Mouse (Mus musculus) CD4-positive helper T cell, adult 2 months (primary cell): ENCODE measurements around the gene Gskip.
A peak's percentile ranks its signal among the peaks of the same experiment; 100 is the strongest.

Source experiments
- DNase-seq: peaks from one replicate; pipeline ENCODE4 v3.0.0-alpha.2; 2012; ENCODE audit warnings: low read depth, missing footprints, low spot score

Gskip gene

DNA sequence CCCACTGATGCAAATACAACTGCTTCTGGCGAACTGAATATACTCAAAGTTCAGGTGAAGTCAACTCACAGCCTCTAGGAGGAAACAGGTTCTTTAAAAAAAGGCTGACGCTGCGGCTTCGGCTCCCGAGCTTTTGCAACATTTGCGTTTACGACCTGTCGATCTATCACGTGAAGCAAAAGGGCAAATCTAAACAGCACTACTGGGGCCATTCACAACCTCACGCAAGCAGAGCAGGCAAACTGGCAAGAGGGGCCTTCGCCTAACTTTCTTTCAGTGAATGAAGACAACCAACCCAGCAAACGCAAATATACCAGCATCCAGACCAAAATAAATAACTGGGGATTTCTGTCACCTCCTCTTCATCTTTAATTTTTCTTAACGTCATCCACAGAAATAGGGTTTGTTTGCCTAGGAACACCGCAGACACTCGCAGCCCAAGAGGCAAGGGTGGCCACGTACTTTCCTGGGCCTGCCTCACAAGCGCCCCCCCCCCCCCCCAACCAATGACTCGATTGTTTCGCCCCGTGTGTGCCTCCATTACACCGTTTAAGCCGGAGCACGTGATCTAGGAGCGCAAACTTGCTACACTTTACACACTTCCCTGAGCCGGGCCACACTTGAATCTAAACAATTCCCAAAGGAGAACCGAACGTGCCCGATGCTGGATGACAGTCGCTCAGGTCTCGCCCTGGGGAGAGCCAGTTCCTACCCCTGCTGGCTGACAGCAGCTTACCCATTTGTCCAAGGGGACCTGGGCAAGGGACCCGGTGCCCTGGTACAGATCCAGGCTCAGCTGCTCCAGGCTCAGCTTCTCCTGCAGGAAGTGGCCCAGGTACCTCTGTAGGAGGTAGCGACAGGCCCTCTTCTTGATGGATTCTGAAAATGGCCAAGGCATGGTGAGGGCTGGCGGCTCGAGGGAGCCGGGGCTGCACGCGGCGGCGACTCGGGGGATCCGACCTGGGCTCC, at the start of gene Gskip:
Gskip (plus strand) TSS at position 897 of the 969 bp plus-strand sequence.
- DNase-seq: peak; percentile 88

DNA sequence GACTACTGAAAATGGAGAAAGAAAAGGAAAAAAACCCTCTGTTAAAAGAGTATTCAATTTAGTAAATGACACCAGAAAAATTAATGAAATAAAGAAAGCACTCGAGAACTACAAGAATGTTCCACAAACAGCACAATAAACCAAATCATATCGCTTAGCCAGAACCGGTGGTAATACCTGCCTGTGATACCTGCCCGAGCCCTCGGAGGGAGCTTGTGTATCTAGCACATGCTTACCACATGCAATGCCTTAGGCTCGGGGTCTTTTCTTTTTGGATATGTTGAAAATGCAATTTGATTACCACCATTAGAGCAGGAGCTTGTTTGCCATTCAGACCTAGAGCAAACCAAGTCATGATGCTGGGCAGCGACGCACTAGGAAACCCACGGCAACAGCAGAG, 48.1 kb upstream of the Gskip start:
- no peak for DNase-seq

GRCm38 (mm10) chr12:105637554-105637953, 47.1 kb upstream of the Gskip start:
- DNase-seq: no peak

GRCm38 (mm10) chr12:105642770-105643321, 41.8 kb upstream of the Gskip start:
- DNase-seq: no peak

GRCm38 (mm10) chr12:105655850-105656249, 28.8 kb upstream of the Gskip start:
- DNase-seq: no peak

DNA sequence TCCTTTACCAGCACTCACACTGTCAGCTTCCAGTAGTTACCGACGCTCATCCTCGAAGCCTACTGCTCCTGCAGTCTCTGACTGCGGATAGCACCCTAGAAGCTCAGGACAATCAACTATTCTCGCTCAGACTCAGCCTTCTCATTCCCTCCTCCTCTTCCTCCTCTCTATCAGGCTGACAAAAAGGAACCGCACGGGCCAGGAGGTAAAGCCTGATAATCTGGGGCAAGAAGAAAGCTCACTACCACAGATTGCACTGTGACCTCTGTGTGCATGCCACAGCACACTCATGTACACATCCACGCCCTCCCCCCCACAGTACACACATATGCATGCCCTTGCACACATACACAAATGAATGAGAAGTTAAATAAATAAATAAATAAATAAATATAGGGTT, 8.4 kb upstream of the Gskip start:
- no peak for DNase-seq

DNA sequence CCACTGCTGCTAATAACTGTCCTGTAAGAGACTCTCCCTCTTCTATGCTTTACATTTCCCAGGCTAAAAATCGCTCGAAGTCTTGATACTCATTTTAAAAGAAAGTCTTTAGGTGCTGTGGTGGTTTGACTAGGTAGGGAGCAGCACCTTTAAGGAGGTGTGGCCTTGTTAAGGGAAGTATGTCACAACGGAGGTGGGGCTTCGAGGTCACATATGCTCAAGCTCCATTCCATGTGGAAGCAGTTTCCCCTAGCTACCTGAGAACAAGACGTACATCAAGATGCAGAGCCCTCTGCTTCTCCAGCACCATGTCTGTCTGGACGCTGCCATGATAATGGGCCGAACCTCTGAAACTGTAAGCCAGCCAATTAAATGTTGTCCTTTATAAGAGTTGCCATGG, 6.4 kb upstream of the Gskip start:
- no peak for DNase-seq

GRCm38 (mm10) chr12:105678762-105679161, 5.9 kb upstream of the Gskip start:
- DNase-seq: no peak

DNA sequence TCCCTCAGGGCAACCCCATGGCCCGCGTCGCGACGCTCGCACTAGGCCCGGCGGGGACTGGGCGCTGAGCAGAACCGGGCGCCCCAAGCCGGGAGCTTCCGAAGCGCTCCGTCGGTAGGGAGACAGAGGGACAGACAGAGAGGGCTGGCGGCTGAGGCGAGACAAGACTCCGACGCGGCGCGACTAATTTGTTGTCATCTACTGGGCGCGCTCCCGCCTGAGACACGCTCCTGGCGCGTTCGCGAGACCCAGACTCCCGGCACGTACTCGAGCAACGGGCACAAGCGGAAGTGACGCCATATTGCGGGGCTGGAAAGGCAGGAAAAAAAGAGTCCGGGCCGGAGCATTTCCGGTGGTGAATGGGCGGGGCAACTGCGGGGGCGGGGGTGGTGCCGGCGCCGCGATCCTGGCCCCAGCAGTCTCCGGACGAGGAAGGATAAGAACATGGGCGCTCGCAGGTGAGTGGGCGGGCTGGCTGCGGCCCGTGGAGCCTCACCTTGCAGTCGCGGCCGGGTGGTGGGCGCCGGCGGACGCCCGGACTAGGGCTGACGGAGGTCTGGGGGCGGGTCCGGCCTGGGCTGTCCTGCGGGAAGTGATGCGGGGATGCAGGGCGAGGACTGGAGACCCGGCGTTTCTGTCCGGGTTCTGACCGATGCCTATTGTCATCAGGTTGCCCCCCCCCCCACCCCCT, 517 bp downstream of the Gskip start, which contains the start of gene Atg2b:
Atg2b (minus strand) TSS at position 211 of the 691 bp plus-strand sequence.
- peak; percentile 97 for DNase-seq

DNA sequence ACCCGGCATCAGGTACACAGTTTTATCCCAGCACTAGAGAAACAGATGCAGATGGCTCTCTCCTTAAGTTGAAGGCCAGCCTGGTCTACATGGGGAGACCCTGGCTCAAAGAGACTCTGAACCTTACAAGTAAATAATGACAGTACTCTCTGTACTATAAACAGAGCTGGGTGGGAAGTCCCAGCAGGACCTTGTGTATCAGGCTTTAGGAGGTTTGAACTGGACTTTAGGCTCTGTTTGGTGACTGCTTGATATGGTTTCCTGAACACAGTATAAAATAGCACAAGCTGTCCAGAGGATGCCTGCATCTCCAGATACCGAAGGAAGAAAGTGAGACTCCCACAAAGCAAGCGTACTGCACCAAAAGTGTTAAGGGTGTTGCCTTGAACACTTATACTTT, 2.2 kb downstream of the Gskip start:
- no peak for DNase-seq

GRCm38 (mm10) chr12:105687416-105687815, 2.8 kb downstream of the Gskip start:
- no peak for DNase-seq

- no peak for DNase-seq
Measured at GRCm38 (mm10) chr12:105688546-105688945, 3.9 kb downstream of the Gskip start.

DNA sequence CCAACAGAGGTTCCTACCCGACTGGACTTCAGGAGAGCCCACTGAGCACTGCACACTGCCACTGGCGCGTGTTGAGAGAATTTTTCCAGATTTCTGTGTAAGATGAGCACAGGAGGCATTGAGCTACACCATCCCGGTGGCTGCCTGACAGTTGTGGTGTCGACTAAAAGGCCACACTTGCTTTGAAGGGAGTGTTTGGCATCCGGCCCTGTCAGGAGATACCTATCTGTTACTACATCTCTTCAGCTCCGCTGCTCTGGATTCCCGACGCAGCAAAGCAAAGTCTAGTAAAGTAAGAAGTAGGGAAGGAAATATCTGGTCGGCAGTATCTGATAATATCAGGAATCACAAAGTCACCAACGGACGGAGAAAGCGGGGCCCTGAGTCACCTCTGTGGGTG, 4.8 kb downstream of the Gskip start:
- DNase-seq: no peak

DNA sequence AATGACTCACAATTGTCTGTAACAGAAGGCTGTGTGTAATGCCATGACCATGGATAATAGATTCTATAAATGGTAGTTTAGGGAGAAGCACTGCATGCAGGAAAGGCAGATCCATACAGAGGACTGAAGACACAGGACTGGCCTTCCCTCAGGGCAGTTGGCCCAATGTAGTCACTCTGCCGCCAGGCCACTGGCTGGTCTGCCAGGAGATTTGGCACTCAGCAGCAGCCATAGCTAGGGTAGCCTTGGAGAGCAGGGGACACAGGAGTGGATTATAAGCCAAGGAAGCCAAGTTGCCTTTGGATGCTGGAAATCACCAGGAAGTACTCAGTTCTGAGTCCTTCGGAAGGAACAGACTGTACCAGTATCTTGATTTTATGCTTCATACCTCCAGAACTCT, 9.4 kb downstream of the Gskip start:
- no peak for DNase-seq

- no peak for DNase-seq
Measured at GRCm38 (mm10) chr12:105695848-105696247, 11.2 kb downstream of the Gskip start.

DNA sequence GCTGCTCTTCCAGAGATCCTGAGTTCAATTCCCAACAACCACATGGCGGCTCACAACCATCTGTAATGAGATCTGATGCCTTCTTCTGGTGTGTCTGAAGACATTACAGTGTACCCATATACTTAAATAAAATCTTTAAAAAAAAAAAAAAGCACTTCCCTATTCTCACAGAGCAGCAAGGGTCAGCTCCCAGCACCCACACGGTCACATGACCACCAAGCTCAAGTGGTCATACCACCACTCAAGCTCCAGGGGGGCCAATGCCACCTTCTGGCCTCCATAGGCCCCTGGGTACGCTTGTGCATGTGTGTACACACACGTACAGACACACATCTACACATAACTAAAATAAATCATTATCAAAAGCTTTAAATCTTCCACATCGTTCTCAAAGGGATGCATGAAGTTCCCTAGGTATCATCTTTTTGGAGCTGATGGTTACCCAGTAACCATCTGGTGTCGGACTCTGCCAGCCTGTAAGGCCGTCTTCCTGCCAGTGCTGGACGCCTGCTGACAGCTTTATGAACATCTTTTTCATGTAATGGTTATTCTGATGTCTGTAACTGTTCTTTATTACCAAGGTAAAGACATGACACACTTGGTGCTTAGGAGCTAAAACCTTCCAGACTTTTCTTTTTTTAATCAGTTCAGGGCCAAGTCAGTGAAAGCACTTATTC, 12.6 kb downstream of the Gskip start:
- DNase-seq: no peak

- no peak for DNase-seq
Measured at GRCm38 (mm10) chr12:105700433-105700832, 15.8 kb downstream of the Gskip start.

DNA sequence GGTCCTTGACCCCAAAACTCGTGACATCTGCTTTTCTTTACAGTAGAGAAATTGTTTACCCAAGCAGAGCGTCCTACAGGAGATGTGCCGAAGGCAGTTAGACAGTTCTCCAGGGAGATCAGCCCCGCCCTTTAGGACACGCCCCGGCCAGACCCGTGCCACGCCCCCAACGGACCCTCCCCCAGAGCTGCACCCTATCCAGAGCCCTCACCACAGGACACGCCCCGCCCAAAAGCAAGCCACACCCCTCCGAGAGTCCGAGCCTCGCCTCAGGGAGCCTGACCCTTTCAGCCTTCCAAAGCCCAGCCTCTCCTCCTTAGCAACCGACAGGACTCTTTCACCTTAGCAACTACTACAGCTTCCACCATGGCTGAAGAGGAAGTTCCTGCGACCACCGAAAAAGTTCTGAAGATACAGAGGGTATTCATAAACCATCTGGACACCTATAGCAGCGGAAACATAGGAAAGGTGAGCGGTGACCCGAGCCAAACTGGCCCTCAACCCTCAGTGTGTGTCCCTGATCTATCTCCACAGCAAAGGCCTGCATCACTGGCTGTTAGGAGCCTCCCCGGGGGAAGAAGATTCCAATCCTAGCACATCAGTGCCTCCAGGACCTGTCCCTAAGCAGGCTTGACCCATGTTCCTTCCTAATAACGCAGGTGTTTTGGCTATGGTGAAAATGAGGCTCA, 21.3 kb downstream of the Gskip start, which contains the start of gene Ak7:
Ak7 (plus strand) TSS at position 178 of the 689 bp plus-strand sequence.
- DNase-seq: peak; percentile 22

- peak; percentile 64 for DNase-seq
Measured at GRCm38 (mm10) chr12:105718616-105719015, 34.0 kb downstream of the Gskip start.

GRCm38 (mm10) chr12:105720196-105720595, 35.6 kb downstream of the Gskip start:
- DNase-seq: no peak
